Mouse (Mus musculus) forebrain, embryonic 12.5 days (tissue): ENCODE measurements around the gene Cry2. TPM values are rescaled to one million over a fixed set of nuclear protein-coding genes. Genes with fewer than 3 reads are reported as not detected.
A peak's percentile ranks its signal among the peaks of the same experiment; 100 is the strongest.

ENCODE experiments used
- ATAC-seq: fragments of 200-750 bp; cut with Nextera tagmentation; 2 replicates; pipeline ENCODE4 v1.8.0; 2017; ENCODE audit warnings: moderate TSS enrichment; ENCODE audit not compliant: low FRiP score
- H3K27ac ChIP-seq: fragments of 300-500 bp; sonication (generic); 2 replicates; pipeline ENCODE4 v1.5.1; 2016; ENCODE audit warnings: mild to moderate bottlenecking
- H3K27me3 ChIP-seq: fragments of 300-500 bp; sonication (generic); 2 replicates; pipeline ENCODE4 v1.6.1; 2016; ENCODE audit warnings: mild to moderate bottlenecking
- H3K36me3 ChIP-seq: fragments of 300-500 bp; sonication (generic); replicated peaks from 2 replicates; pipeline ENCODE4 v1.6.1; 2016; ENCODE audit warnings: mild to moderate bottlenecking
- H3K4me1 ChIP-seq: fragments of 300-500 bp; sonication (generic); 2 replicates; pipeline ENCODE4 v1.6.1; 2016
- H3K4me2 ChIP-seq: fragments of 300-500 bp; sonication (generic); 2 replicates; pipeline ENCODE4 v1.6.1; 2016; ENCODE audit warnings: mild to moderate bottlenecking, moderate library complexity
- H3K4me3 ChIP-seq: fragments of 300-500 bp; sonication (generic); replicated peaks from 2 replicates; pipeline ENCODE4 v1.5.1; 2016; ENCODE audit warnings: mild to moderate bottlenecking
- H3K9ac ChIP-seq: fragments of 300-500 bp; sonication (generic); 2 replicates; pipeline ENCODE4 v1.6.1; 2016; ENCODE audit warnings: mild to moderate bottlenecking
- H3K9me3 ChIP-seq: fragments of 300-500 bp; sonication (generic); 2 replicates; pipeline ENCODE4 v1.6.1; 2016
- WGBS: fragments of 180-500 bp; shearing (Covaris S2); methylation state at CpG from one replicate; pipeline ENCODE4 v1.1.7; 2016; 5-methylcytosine and 5-hydroxymethylcytosine counted together
- polyA plus RNA-seq: library from polyadenylated mRNA; unstranded; fragments of >200 nt; fragmentation: Nextera tagmentation; extraction: Ambion mirVana; gene quantifications from 2 replicates; pipeline ENCODE4 v1.2.1, GENCODE M21; 2016

Gene Cry2
- polyA plus RNA-seq, 1 experiment from 2014 or later = 31.2 TPM

- Histone ChIP-seq H3K9me3 (no peaks in the 10 kb centered on the region), H3K27me3 (0 out of 2 replicates have a peak, but pooled peaks cover 4% of the 10 kb centered on the region), H3K4me1 (0 out of 2 replicates have a peak, but pooled peaks cover 3% of the 10 kb centered on the region), H3K27ac (no peak overlapping the region), H3K4me3 (no peak overlapping the region), H3K4me2 (no peak overlapping the region), H3K9ac (no peak overlapping the region), H3K36me3 (no peaks in the 10 kb centered on the region)
- WGBS = 63% methylated on average over 6 of the region's 6 CpGs
- ATAC-seq = no peak
Observed at GRCm38 (mm10) chr2:92440432-92440831, 6.6 kb upstream of the Cry2 start.

- ATAC-seq = no peak
- Histone ChIP-seq H3K27me3 (0 out of 2 replicates have a peak, but pooled peaks cover 9% of the 10 kb centered on the region), H3K27ac (no peak overlapping the region), H3K9ac (no peak overlapping the region), H3K4me3 (no peak overlapping the region), H3K4me1 (peaks cover 13% of the 10 kb centered on the region; the same call in 1 of the 2 replicates), H3K9me3 (no peaks in the 10 kb centered on the region), H3K36me3 (no peaks in the 10 kb centered on the region), H3K4me2 (no peak overlapping the region)
- 63% methylated on average over 3 of the region's 3 CpGs for WGBS
Observed at GRCm38 (mm10) chr2:92438567-92438966, 4.7 kb upstream of the Cry2 start.

GRCm38 (mm10) chr2:92437875-92438274 lies 4.0 kb upstream of the Cry2 start:
- ATAC-seq = no peak
- Histone ChIP-seq H3K4me3 (no peak overlapping the region), H3K4me1 (peaks cover 18% of the 10 kb centered on the region), H3K4me2 (peak overlapping the region; percentile 38), H3K27me3 (0 out of 2 replicates have a peak, but pooled peaks cover 9% of the 10 kb centered on the region), H3K9ac (no peak overlapping the region), H3K36me3 (no peaks in the 10 kb centered on the region), H3K27ac (no peak overlapping the region), H3K9me3 (no peaks in the 10 kb centered on the region)
- 2% methylated on average over 5 of the region's 5 CpGs for WGBS

- Histone ChIP-seq H3K9me3 (no peaks in the 10 kb centered on the region), H3K4me1 (peaks cover 23% of the 10 kb centered on the region), H3K4me2 (no peak overlapping the region), H3K4me3 (no peak overlapping the region), H3K27me3 (0 out of 2 replicates have a peak, but pooled peaks cover 9% of the 10 kb centered on the region), H3K9ac (no peak overlapping the region), H3K36me3 (no peaks in the 10 kb centered on the region), H3K27ac (no peak overlapping the region)
- no peak for ATAC-seq
- 87% methylated on average over 4 of the region's 4 CpGs for WGBS
Observed at GRCm38 (mm10) chr2:92437366-92437765, 3.5 kb upstream of the Cry2 start.

GRCm38 (mm10) chr2:92435023-92435422 lies 1.2 kb upstream of the Cry2 start:
- no peaks in the 10 kb centered on the region for H3K36me3 ChIP-seq
- H3K27me3 ChIP-seq = 0 out of 2 replicates have a peak, but pooled peaks cover 9% of the 10 kb centered on the region
- ATAC-seq = no peak
- 60% methylated on average over 6 of the region's 6 CpGs for WGBS
- peak overlapping the region; percentile 78 for H3K4me2 ChIP-seq
- H3K9me3 ChIP-seq = no peaks in the 10 kb centered on the region
- H3K4me3 ChIP-seq = no peak overlapping the region
- H3K9ac ChIP-seq = no peak overlapping the region
- peaks cover 41% of the 10 kb centered on the region for H3K4me1 ChIP-seq
- H3K27ac ChIP-seq = no peak overlapping the region

GRCm38 (mm10) chr2:92434375-92434745 lies 517 bp upstream of the Cry2 start:
- Histone ChIP-seq H3K4me3 (peak overlapping the region; percentile 80), H3K27me3 (0 out of 2 replicates have a peak, but pooled peaks cover 9% of the 10 kb centered on the region), H3K9me3 (no peaks in the 10 kb centered on the region), H3K9ac (peak overlapping the region; percentile 56), H3K27ac (no peak overlapping the region), H3K4me1 (peaks cover 48% of the 10 kb centered on the region), H3K36me3 (no peaks in the 10 kb centered on the region), H3K4me2 (peak overlapping the region; percentile 78)
- 8% methylated on average over 12 of the region's 12 CpGs for WGBS
- no peak for ATAC-seq

- H3K36me3 ChIP-seq = no peaks in the 10 kb centered on the region
- no peaks in the 10 kb centered on the region for H3K9me3 ChIP-seq
- H3K4me2 ChIP-seq = peak overlapping the region; percentile 78
- H3K9ac ChIP-seq = peak overlapping the region; percentile 86
- H3K4me3 ChIP-seq = peak overlapping the region; percentile 80
- H3K4me1 ChIP-seq = peaks cover 63% of the 10 kb centered on the region
- ATAC-seq = no peak
- peak overlapping the region; percentile 79; the same call in 1 of the 2 replicates for H3K27ac ChIP-seq
- H3K27me3 ChIP-seq = 0 out of 2 replicates have a peak, but pooled peaks cover 9% of the 10 kb centered on the region
- WGBS = 50% methylated on average over 17 of the region's 17 CpGs
Observed at GRCm38 (mm10) chr2:92432299-92433295, 1.2 kb downstream of the Cry2 start.

GRCm38 (mm10) chr2:92431611-92432179 lies 2.1 kb downstream of the Cry2 start:
- no peaks in the 10 kb centered on the region for H3K9me3 ChIP-seq
- peak overlapping the region; percentile 80 for H3K4me3 ChIP-seq
- no peaks in the 10 kb centered on the region for H3K36me3 ChIP-seq
- H3K4me1 ChIP-seq = peaks cover 69% of the 10 kb centered on the region
- peak overlapping the region; percentile 78 for H3K4me2 ChIP-seq
- peak overlapping the region; percentile 86 for H3K9ac ChIP-seq
- peak overlapping the region; percentile 79 for H3K27ac ChIP-seq
- H3K27me3 ChIP-seq = 0 out of 2 replicates have a peak, but pooled peaks cover 9% of the 10 kb centered on the region
- ATAC-seq = no peak
- WGBS = 30% methylated on average over 11 of the region's 11 CpGs

GRCm38 (mm10) chr2:92430723-92431541 lies 2.9 kb downstream of the Cry2 start:
- Histone ChIP-seq H3K27ac (peak overlapping the region; percentile 79), H3K9me3 (no peaks in the 10 kb centered on the region), H3K4me1 (peaks cover 76% of the 10 kb centered on the region), H3K4me3 (peak overlapping the region; percentile 80), H3K27me3 (0 out of 2 replicates have a peak, but pooled peaks cover 9% of the 10 kb centered on the region), H3K36me3 (0 out of 2 replicates have a peak, but pooled peaks cover 3% of the 10 kb centered on the region), H3K4me2 (peak overlapping the region; percentile 78), H3K9ac (peak overlapping the region; percentile 86)
- WGBS = 67% methylated on average over 21 of the region's 21 CpGs
- ATAC-seq = peak; percentile 52; the same call in 1 of the 2 replicates

GRCm38 (mm10) chr2:92430089-92430488 lies 3.8 kb downstream of the Cry2 start:
- H3K27ac ChIP-seq = no peak overlapping the region
- no peaks in the 10 kb centered on the region for H3K9me3 ChIP-seq
- H3K9ac ChIP-seq = no peak overlapping the region
- 0 out of 2 replicates have a peak, but pooled peaks cover 3% of the 10 kb centered on the region for H3K36me3 ChIP-seq
- H3K4me2 ChIP-seq = no peak overlapping the region
- H3K27me3 ChIP-seq = 0 out of 2 replicates have a peak, but pooled peaks cover under 1% of the 10 kb centered on the region
- no peak for ATAC-seq
- no peak overlapping the region for H3K4me3 ChIP-seq
- WGBS = 92% methylated on average over 2 of the region's 2 CpGs
- H3K4me1 ChIP-seq = peaks cover 85% of the 10 kb centered on the region

GRCm38 (mm10) chr2:92427882-92428281 lies 6.0 kb downstream of the Cry2 start:
- H3K27ac ChIP-seq = no peak overlapping the region
- H3K36me3 ChIP-seq = peaks cover 16% of the 10 kb centered on the region
- no peak for ATAC-seq
- no peaks in the 10 kb centered on the region for H3K9me3 ChIP-seq
- no peak overlapping the region for H3K9ac ChIP-seq
- WGBS = 63% methylated on average over 6 of the region's 6 CpGs
- H3K4me3 ChIP-seq = no peak overlapping the region
- peaks cover 89% of the 10 kb centered on the region for H3K4me1 ChIP-seq
- no peaks in the 10 kb centered on the region for H3K27me3 ChIP-seq
- H3K4me2 ChIP-seq = no peak overlapping the region
